Mouse (Mus musculus) cerebellum, adult 9-10 months (tissue): ENCODE results near the gene Gm37240.

ENCODE experiments used
- DNase-seq: peaks from one replicate; pipeline ENCODE4 v3.0.0; 2022

The Gm37240 gene

GRCm38 (mm10) chr3:85746116-85746515 lies 141.2 kb downstream of the Gm37240 start:
- no peak for DNase-seq

- no peak for DNase-seq
Observed at GRCm38 (mm10) chr3:85741767-85742166, 145.6 kb downstream of the Gm37240 start.

GRCm38 (mm10) chr3:85738591-85738990 lies 148.7 kb downstream of the Gm37240 start:
- DNase-seq, result no peak

GRCm38 (mm10) chr3:85733939-85734729 lies 153.2 kb downstream of the Gm37240 start:
- no peak for DNase-seq

GRCm38 (mm10) chr3:85727171-85727570 lies 160.1 kb downstream of the Gm37240 start:
- DNase-seq, result no peak

GRCm38 (mm10) chr3:85725971-85726370 lies 161.3 kb downstream of the Gm37240 start:
- no peak for DNase-seq

GRCm38 (mm10) chr3:85725110-85725509 lies 162.2 kb downstream of the Gm37240 start:
- DNase-seq, result no peak

GRCm38 (mm10) chr3:85722581-85722980 lies 164.7 kb downstream of the Gm37240 start:
- no peak for DNase-seq

- no peak for DNase-seq
Observed at GRCm38 (mm10) chr3:85715764-85716297, 171.5 kb downstream of the Gm37240 start.

GRCm38 (mm10) chr3:85713936-85714709 lies 173.2 kb downstream of the Gm37240 start:
- DNase-seq, result no peak

GRCm38 (mm10) chr3:85710695-85711094 lies 176.6 kb downstream of the Gm37240 start:
- no peak for DNase-seq

- DNase-seq, result peak; percentile 26
Observed at GRCm38 (mm10) chr3:85707421-85707820, 179.9 kb downstream of the Gm37240 start.

- DNase-seq, result peak; percentile 60
Observed at GRCm38 (mm10) chr3:85703141-85703882, 184.0 kb downstream of the Gm37240 start.

- no peak for DNase-seq
Observed at GRCm38 (mm10) chr3:85698496-85698895, 188.8 kb downstream of the Gm37240 start.

- DNase-seq, result peak; percentile 63
Observed at GRCm38 (mm10) chr3:85695056-85695455, 192.3 kb downstream of the Gm37240 start.

GRCm38 (mm10) chr3:85693013-85693412 lies 194.3 kb downstream of the Gm37240 start:
- DNase-seq, result no peak

- DNase-seq, result no peak
Observed at GRCm38 (mm10) chr3:85691134-85691533, 196.2 kb downstream of the Gm37240 start.

- no peak for DNase-seq
Observed at GRCm38 (mm10) chr3:85688341-85688740, 199.0 kb downstream of the Gm37240 start.

GRCm38 (mm10) chr3:85685271-85685670 lies 202.0 kb downstream of the Gm37240 start:
- DNase-seq, result no peak

GRCm38 (mm10) chr3:85683618-85684017 lies 203.7 kb downstream of the Gm37240 start:
- DNase-seq, result no peak

- no peak for DNase-seq
Observed at GRCm38 (mm10) chr3:85681136-85681535, 206.2 kb downstream of the Gm37240 start.

GRCm38 (mm10) chr3:85679960-85680359 lies 207.4 kb downstream of the Gm37240 start:
- no peak for DNase-seq

GRCm38 (mm10) chr3:85679312-85679933 lies 207.9 kb downstream of the Gm37240 start:
- DNase-seq, result no peak
